Comparison of ENCODE assay signal across 9 mouse cellular contexts in the genomic region with DNA sequence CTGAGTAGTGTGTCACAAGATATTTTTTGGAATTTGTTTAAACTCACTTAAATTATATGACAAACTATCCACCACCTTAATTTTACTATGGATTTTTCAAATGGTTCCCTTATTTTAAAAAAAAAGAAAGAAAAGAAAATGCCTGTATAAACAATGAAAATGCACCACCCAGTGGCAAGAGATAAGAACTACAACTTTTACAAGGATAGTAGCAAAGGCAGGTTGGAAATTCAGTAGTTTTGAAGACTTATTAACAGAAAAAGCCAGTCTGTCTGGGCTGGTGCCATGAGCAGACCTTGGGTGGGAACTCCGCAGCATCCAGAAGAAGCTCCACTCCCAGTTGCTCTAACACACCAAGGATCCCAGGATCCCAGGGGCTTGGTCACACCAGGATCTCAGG. TPM values are rescaled to one million over a fixed set of nuclear protein-coding genes. Genes with fewer than 3 reads are reported as not detected.
DNase-seq lines count a peak whose midpoint lies in the region; ATAC-seq and TF ChIP-seq lines count a peak whose summit lies in the region.
"Had no signal": no experiment of that assay in that cellular context is flagged by ENCODE, and none has a peak within 500 bp of the region (broad histone marks: within the 10 kb centered on the region; RNA-seq: fewer than 3 reads in every experiment).

No protein-coding gene starts in this region.

- H3K27me3 ChIP-seq in lung, postnatal 0 days (replicated peaks; ENCODE audit: insufficient read depth, low read length) = no peaks in the 10 kb centered on the region
- H3K27me3 ChIP-seq: limb, embryonic 12.5 days had no signal

- H3K4me3 ChIP-seq in gastrocnemius, adult 2 months = no peak overlapping the region
- no peak overlapping the region for H3K4me3 ChIP-seq in lung, postnatal 0 days (ENCODE audit: low read depth, low read length)
- H3K4me3 ChIP-seq: limb, embryonic 12.5 days had no signal

- ATAC-seq in lung, postnatal 0 days = no peak

- no peaks in the 10 kb centered on the region for H3K4me1 ChIP-seq in lung, postnatal 0 days (ENCODE audit: insufficient read depth, low read depth, low read length)
- H3K4me1 ChIP-seq: limb, embryonic 12.5 days had no signal

- no peaks in the 10 kb centered on the region for H3K9me3 ChIP-seq in lung, postnatal 0 days (ENCODE audit: low read length)
- H3K9me3 ChIP-seq: limb, embryonic 12.5 days had no signal

- no peak overlapping the region for H3K27ac ChIP-seq in gastrocnemius, adult 2 months
- no peak overlapping the region for H3K27ac ChIP-seq in lung, postnatal 0 days (ENCODE audit: low read length)
- H3K27ac ChIP-seq: limb, embryonic 12.5 days had no signal

- no peak overlapping the region for H3K4me2 ChIP-seq in lung, postnatal 0 days (replicated peaks; ENCODE audit: low read depth, low read length)
- H3K4me2 ChIP-seq: limb, embryonic 12.5 days had no signal

- no peaks in the 10 kb centered on the region for H3K36me3 ChIP-seq in lung, postnatal 0 days (ENCODE audit: insufficient read depth, low read length)
- H3K36me3 ChIP-seq: limb, embryonic 12.5 days had no signal

- TF ChIP-seq CTCF in gastrocnemius, adult 2 months (IDR thresholded peaks at IDR 0.05) = peak; percentile 71
- TF ChIP-seq CTCF in lung, postnatal 0 days (IDR thresholded peaks at IDR 0.05) = peak; percentile 71

- no peak overlapping the region for H3K9ac ChIP-seq in lung, postnatal 0 days (replicated peaks; ENCODE audit: low read depth)
- H3K9ac ChIP-seq: limb, embryonic 12.5 days had no signal

- no peak for TF ChIP-seq EP300 in lung, postnatal 0 days (IDR thresholded peaks at IDR 0.05)

- 44% methylated on average over 1 of the region's 1 CpGs for WGBS in lung, postnatal 0 days

- intact Hi-C loops in gastrocnemius, adult 2 months (cut with DNase I) = loop anchor here (1.0 kb wide), 1 partner anchor 134 kb away; no protein-coding TSS in a partner anchor

- DNase-seq in gastrocnemius, adult 2 months = peak; percentile 21
- no peak for DNase-seq in gastrocnemius, postnatal 4 days (ENCODE audit: low spot score in 2 of 2)
- peak; percentile 81 for DNase-seq in lung, postnatal 0 days (ENCODE audit: low spot score)
- no peak for DNase-seq in lung, postnatal 4 days
- DNase-seq in cerebellum, adult 9-11 months = peak; percentile 35
- peak; percentile 54 for DNase-seq in retina, postnatal 1 day
- DNase-seq in heart, postnatal 4 days = no peak
- no peak for DNase-seq in testis, postnatal 14 days (ENCODE audit: low spot score)

RNA-seq across cellular contexts. Expression of gene Ankrd28, which starts 39.7 kb away (rescaled TPM):
- total RNA-seq in gastrocnemius, adult 2 months (2021) = 10 to 100 TPM; 41.3 to 51.4 TPM
- total RNA-seq in gastrocnemius, postnatal 4 days (2021) = 10 to 100 TPM; 45.0 to 51.1 TPM
- polyA plus RNA-seq in lung, postnatal 0 days (2015; fragmentation: Nextera tagmentation; extraction: Ambion mirVana) = 3.7 and 3.8 TPM in 2 replicates
- total RNA-seq in heart, postnatal 4 days (2021) = 10 to 100 TPM; 48.8 to 52.3 TPM

Comparison
In these comparisons a context has a peak if more than half of its experiments do, and no peak if none do; other contexts are left out.
1. DNase-seq: peak in gastrocnemius, adult 2 months (single experiment), lung, postnatal 0 days (single experiment), cerebellum, adult 9-11 months (single experiment) and retina, postnatal 1 day (single experiment); none in gastrocnemius, postnatal 4 days (0 of 2), lung, postnatal 4 days (0 of 2), heart, postnatal 4 days (single experiment) and testis, postnatal 14 days (single experiment).